Mouse (Mus musculus): ENCODE results near the gene Gal3st2c. TPM values are rescaled to one million over a fixed set of nuclear protein-coding genes. Genes with fewer than 3 reads are reported as not detected.

Gal3st2c gene
- total and polyA plus RNA-seq, 3 experiments, result 0.11 TPM; not detected in 2

GRCm38 (mm10) chr1:94045559-94045958, 55.2 kb downstream of the Gal3st2c start:
- no peaks in the 10 kb centered on the region for H3K9me3 ChIP-seq (replicated peaks)
- no peak overlapping the region for H3K4me3 ChIP-seq (ENCODE audit: low read depth, low read length)
- TF ChIP-seq CTCF (IDR thresholded peaks at IDR 0.05; ENCODE audit: low read depth, low read length) (no peak), TAL1 (conservative IDR thresholded peaks at IDR 0.05; ENCODE audit: low read depth, low read length) (no peak), GATA2 (IDR thresholded peaks at IDR 0.05; ENCODE audit: borderline replicate concordance, low read depth, low read length) (no peak), POLR2AphosphoS5 (IDR thresholded peaks at IDR 0.05; ENCODE audit: insufficient replicate concordance, low read depth, low read length) (no peak), GATA1 (IDR thresholded peaks at IDR 0.05; ENCODE audit: borderline replicate concordance, low read length) (no peak)
- H3K4me1 ChIP-seq (ENCODE audit: insufficient read depth, low read depth, low read length), result no peaks in the 10 kb centered on the region
- ATAC-seq (ENCODE audit: extremely low read depth, insufficient number of reproducible peaks, low FRiP score, poor library complexity, severe bottlenecking), result no peak
- no peaks in the 10 kb centered on the region for H3K27me3 ChIP-seq (ENCODE audit: insufficient read depth, low read length)
- no peaks in the 10 kb centered on the region for H3K36me3 ChIP-seq (replicated peaks)
- DNase-seq (ENCODE audit: low spot score), result no peak

GRCm38 (mm10) chr1:94046544-94046943, 56.2 kb downstream of the Gal3st2c start:
- H3K4me3 ChIP-seq (ENCODE audit: low read depth, low read length), result no peak overlapping the region
- TF ChIP-seq CTCF (IDR thresholded peaks at IDR 0.05; ENCODE audit: low read depth, low read length) (no peak), GATA1 (IDR thresholded peaks at IDR 0.05; ENCODE audit: borderline replicate concordance, low read length) (no peak), TAL1 (conservative IDR thresholded peaks at IDR 0.05; ENCODE audit: low read depth, low read length) (no peak), GATA2 (IDR thresholded peaks at IDR 0.05; ENCODE audit: borderline replicate concordance, low read depth, low read length) (no peak), POLR2AphosphoS5 (IDR thresholded peaks at IDR 0.05; ENCODE audit: insufficient replicate concordance, low read depth, low read length) (no peak)

GRCm38 (mm10) chr1:94051104-94051503, 60.8 kb downstream of the Gal3st2c start:
- ATAC-seq (ENCODE audit: extremely low read depth, insufficient number of reproducible peaks, low FRiP score, poor library complexity, severe bottlenecking) (no peak), DNase-seq (ENCODE audit: low spot score) (no peak)
- no peak overlapping the region for H3K4me3 ChIP-seq (ENCODE audit: low read depth, low read length)
- no peaks in the 10 kb centered on the region for H3K9me3 ChIP-seq (replicated peaks)
- TF ChIP-seq GATA1 (IDR thresholded peaks at IDR 0.05; ENCODE audit: borderline replicate concordance, low read length) (no peak), POLR2AphosphoS5 (IDR thresholded peaks at IDR 0.05; ENCODE audit: insufficient replicate concordance, low read depth, low read length) (no peak), TAL1 (conservative IDR thresholded peaks at IDR 0.05; ENCODE audit: low read depth, low read length) (no peak), GATA2 (IDR thresholded peaks at IDR 0.05; ENCODE audit: borderline replicate concordance, low read depth, low read length) (no peak), CTCF (IDR thresholded peaks at IDR 0.05; ENCODE audit: low read depth, low read length) (no peak)
- 0 out of 2 replicates have a peak, but pooled peaks cover 2% of the 10 kb centered on the region for H3K4me1 ChIP-seq (ENCODE audit: insufficient read depth, low read depth, low read length)
- H3K27me3 ChIP-seq (ENCODE audit: insufficient read depth, low read length), result no peaks in the 10 kb centered on the region
- no peaks in the 10 kb centered on the region for H3K36me3 ChIP-seq (replicated peaks)

More at GRCm38 (mm10) chr1:94046544-94046943, 56.2 kb downstream of the Gal3st2c start:
- no peaks in the 10 kb centered on the region for H3K4me1 ChIP-seq (ENCODE audit: insufficient read depth, low read depth, low read length)
- ATAC-seq (ENCODE audit: extremely low read depth, insufficient number of reproducible peaks, low FRiP score, poor library complexity, severe bottlenecking) (no peak), DNase-seq (ENCODE audit: low spot score) (no peak)
- H3K36me3 ChIP-seq (replicated peaks), result no peaks in the 10 kb centered on the region
- no peaks in the 10 kb centered on the region for H3K9me3 ChIP-seq (replicated peaks)
- H3K27me3 ChIP-seq (ENCODE audit: insufficient read depth, low read length), result no peaks in the 10 kb centered on the region

- Histone ChIP-seq H3K4me3 (ENCODE audit: low read depth, low read length) (no peak within 1 kb of the TSS), H3K36me3 (replicated peaks) (no peaks in the 10 kb centered on the region), H3K9me3 (replicated peaks) (no peaks in the 10 kb centered on the region), H3K27me3 (ENCODE audit: insufficient read depth, low read length) (no peaks in the 10 kb centered on the region), H3K4me1 (ENCODE audit: insufficient read depth, low read depth, low read length) (0 out of 2 replicates have a peak, but pooled peaks cover 2% of the 10 kb centered on the region)
- ATAC-seq (ENCODE audit: extremely low read depth, insufficient number of reproducible peaks, low FRiP score, poor library complexity, severe bottlenecking) (no peak), DNase-seq (ENCODE audit: low spot score) (no peak)
- TF ChIP-seq CTCF (IDR thresholded peaks at IDR 0.05; ENCODE audit: low read depth, low read length), result no peak
- no peak for TF ChIP-seq TAL1 (conservative IDR thresholded peaks at IDR 0.05; ENCODE audit: low read depth, low read length)
- TF ChIP-seq GATA1 (IDR thresholded peaks at IDR 0.05; ENCODE audit: borderline replicate concordance, low read length), result no peak
- no peak for TF ChIP-seq POLR2AphosphoS5 (IDR thresholded peaks at IDR 0.05; ENCODE audit: insufficient replicate concordance, low read depth, low read length)
- no peak for TF ChIP-seq GATA2 (IDR thresholded peaks at IDR 0.05; ENCODE audit: borderline replicate concordance, low read depth, low read length)
These were observed 62.1 kb downstream of the Gal3st2c start, which contains the start of gene Pdcd1 for GRCm38 (mm10) chr1:94052373-94052772. Gene Pdcd1, minus strand, starts transcription at chr1:94052553.

- no peaks in the 10 kb centered on the region for H3K36me3 ChIP-seq (replicated peaks)
- TF ChIP-seq GATA1 (IDR thresholded peaks at IDR 0.05; ENCODE audit: borderline replicate concordance, low read length) (no peak), POLR2AphosphoS5 (IDR thresholded peaks at IDR 0.05; ENCODE audit: insufficient replicate concordance, low read depth, low read length) (no peak), TAL1 (conservative IDR thresholded peaks at IDR 0.05; ENCODE audit: low read depth, low read length) (no peak), GATA2 (IDR thresholded peaks at IDR 0.05; ENCODE audit: borderline replicate concordance, low read depth, low read length) (no peak), CTCF (IDR thresholded peaks at IDR 0.05; ENCODE audit: low read depth, low read length) (no peak)
- H3K4me3 ChIP-seq (ENCODE audit: low read depth, low read length), result no peak overlapping the region
- DNase-seq (ENCODE audit: low spot score) (no peak), ATAC-seq (ENCODE audit: extremely low read depth, insufficient number of reproducible peaks, low FRiP score, poor library complexity, severe bottlenecking) (no peak)
- H3K4me1 ChIP-seq (ENCODE audit: insufficient read depth, low read depth, low read length), result 0 out of 2 replicates have a peak, but pooled peaks cover 2% of the 10 kb centered on the region
- H3K9me3 ChIP-seq (replicated peaks), result no peaks in the 10 kb centered on the region
- no peaks in the 10 kb centered on the region for H3K27me3 ChIP-seq (ENCODE audit: insufficient read depth, low read length)
These were observed 63.4 kb downstream of the Gal3st2c start for GRCm38 (mm10) chr1:94053530-94054216.

- no peak for DNase-seq (ENCODE audit: low spot score)
These were observed 64.2 kb downstream of the Gal3st2c start for GRCm38 (mm10) chr1:94054481-94054880.

More at GRCm38 (mm10) chr1:94054481-94054880, 64.2 kb downstream of the Gal3st2c start:
- TF ChIP-seq TAL1 (conservative IDR thresholded peaks at IDR 0.05; ENCODE audit: low read depth, low read length) (no peak), GATA1 (IDR thresholded peaks at IDR 0.05; ENCODE audit: borderline replicate concordance, low read length) (no peak), CTCF (IDR thresholded peaks at IDR 0.05; ENCODE audit: low read depth, low read length) (no peak), POLR2AphosphoS5 (IDR thresholded peaks at IDR 0.05; ENCODE audit: insufficient replicate concordance, low read depth, low read length) (no peak), GATA2 (IDR thresholded peaks at IDR 0.05; ENCODE audit: borderline replicate concordance, low read depth, low read length) (no peak)
- Histone ChIP-seq H3K36me3 (replicated peaks) (no peaks in the 10 kb centered on the region), H3K27me3 (ENCODE audit: insufficient read depth, low read length) (no peaks in the 10 kb centered on the region), H3K9me3 (replicated peaks) (no peaks in the 10 kb centered on the region), H3K4me3 (ENCODE audit: low read depth, low read length) (no peak overlapping the region), H3K4me1 (ENCODE audit: insufficient read depth, low read depth, low read length) (0 out of 2 replicates have a peak, but pooled peaks cover 2% of the 10 kb centered on the region)
- no peak for ATAC-seq (ENCODE audit: extremely low read depth, insufficient number of reproducible peaks, low FRiP score, poor library complexity, severe bottlenecking)
